Mouse (Mus musculus): ENCODE measurements around the gene Unc80. TPM values are rescaled to one million over a fixed set of nuclear protein-coding genes. Genes with fewer than 3 reads are reported as not detected.

Gene Unc80
- polyA plus RNA-seq, 1 experiment: not detected

DNA sequence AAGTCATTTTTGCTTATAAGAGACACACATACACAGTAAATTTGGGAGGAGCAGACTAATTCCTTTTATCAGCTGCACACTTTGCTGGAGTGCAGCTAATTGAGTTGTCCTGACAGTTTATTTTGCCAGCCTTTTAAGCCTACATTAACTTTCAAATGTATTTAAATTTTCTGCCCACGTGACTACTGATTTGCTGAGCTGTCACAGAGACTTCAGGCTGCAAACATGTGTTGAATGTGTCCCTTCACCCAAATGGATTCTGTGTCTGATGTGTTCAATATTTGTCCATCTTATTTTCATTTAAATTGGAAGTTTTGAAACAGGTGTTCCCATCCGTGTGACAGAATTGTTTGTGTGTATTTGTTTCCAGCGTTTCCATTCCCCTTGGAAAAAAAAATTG, 223.6 kb downstream of the Unc80 start:
- no peak for TF ChIP-seq GATA1 (IDR thresholded peaks at IDR 0.05; ENCODE audit: low read length)

DNA sequence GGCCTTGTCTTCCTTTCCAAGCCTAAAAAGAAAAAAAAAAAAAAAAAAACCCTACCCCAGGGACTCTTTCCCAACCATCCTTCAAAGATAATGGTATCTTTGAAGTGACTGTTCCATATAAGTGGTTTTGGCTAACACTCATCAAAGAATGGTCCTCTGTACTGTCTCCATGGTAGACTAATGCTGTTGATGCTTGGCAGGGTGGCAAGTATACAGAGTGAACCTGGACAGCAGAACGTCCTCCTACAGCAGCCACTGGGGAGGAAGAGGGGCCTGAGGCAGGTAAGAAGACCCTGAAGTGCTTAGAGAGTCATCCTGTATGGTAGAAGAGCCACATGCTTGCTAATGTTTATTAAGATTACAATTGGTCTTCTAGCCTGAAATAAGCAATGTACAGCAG, 224.1 kb downstream of the Unc80 start:
- TF ChIP-seq GATA1 (IDR thresholded peaks at IDR 0.05; ENCODE audit: low read length): no peak

- no peak for TF ChIP-seq GATA1 (IDR thresholded peaks at IDR 0.05; ENCODE audit: low read length)
Measured at GRCm38 (mm10) chr1:66692780-66693392, 224.7 kb downstream of the Unc80 start.

DNA sequence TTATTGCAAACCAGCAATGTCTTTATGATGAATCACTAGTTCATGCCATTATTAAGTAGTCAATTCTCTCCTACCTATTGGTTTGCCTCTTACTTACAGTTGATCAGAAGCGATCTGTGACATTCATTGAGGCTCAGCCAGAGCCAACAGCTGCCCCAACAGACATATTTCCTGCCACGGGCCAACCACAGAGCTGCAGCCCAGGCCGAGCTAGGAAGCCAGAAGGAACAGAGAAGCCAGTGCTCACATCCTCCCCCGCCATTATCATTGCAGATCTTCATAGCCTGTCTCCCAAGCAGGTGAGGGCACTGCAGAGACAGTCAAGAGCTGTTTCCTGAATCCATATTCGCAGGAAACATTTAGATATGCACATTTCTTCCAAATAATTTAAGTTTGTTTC, 226.1 kb downstream of the Unc80 start:
- no peak for TF ChIP-seq GATA1 (IDR thresholded peaks at IDR 0.05; ENCODE audit: low read length)

DNA sequence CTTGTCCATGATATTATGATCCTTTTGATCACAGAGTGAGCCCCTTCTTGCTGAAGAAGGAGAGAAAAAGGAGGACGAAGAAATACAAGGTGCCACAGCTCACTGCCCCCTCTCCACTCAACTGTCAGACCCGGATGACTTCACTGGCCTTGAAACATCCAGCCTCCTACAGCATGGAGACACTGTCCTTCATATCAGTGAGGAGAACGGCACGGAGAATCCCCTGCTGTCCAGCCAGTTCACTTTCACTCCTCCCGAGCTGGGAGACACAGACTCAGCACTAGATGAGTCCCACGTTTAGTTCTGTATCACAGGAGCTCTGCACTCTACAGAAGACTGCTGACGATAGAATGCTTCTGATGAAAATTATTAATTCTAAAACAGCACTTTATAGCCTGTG, 227.1 kb downstream of the Unc80 start:
- no peak for TF ChIP-seq GATA1 (IDR thresholded peaks at IDR 0.05; ENCODE audit: low read length)

DNA sequence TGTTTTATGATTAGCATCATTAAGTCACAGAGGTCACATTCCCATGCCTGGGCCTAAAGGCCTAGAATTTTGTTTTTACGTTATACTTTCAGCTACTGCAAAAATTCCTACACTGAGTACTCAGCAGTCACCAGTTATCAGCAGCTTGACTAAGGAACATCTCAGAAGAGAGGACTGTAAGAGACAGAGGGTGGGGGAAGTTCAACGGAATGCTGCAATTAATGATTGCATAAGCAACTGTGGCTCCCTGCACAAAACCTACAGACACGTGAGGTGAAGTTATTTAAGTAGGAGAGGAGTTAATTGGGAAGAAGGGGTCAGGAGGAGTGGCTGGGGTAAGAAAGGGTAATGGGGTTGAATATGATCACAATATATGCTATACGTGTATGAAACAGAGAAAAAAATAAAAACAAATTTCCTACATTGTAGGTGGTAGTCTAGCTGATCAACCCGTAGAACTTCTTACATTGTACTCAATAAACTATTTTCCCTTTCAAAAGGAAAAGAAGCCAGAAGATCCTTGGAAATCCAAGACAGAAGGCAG, 232.1 kb downstream of the Unc80 start:
- TF ChIP-seq GATA1 (IDR thresholded peaks at IDR 0.05; ENCODE audit: low read length): no peak

GRCm38 (mm10) chr1:66700693-66701575, 232.8 kb downstream of the Unc80 start, which contains the start of gene Rpe:
Gene Rpe, plus strand, starts transcription at chr1:66700831.
- TF ChIP-seq GATA1 (IDR thresholded peaks at IDR 0.05; ENCODE audit: low read length): no peak

DNA sequence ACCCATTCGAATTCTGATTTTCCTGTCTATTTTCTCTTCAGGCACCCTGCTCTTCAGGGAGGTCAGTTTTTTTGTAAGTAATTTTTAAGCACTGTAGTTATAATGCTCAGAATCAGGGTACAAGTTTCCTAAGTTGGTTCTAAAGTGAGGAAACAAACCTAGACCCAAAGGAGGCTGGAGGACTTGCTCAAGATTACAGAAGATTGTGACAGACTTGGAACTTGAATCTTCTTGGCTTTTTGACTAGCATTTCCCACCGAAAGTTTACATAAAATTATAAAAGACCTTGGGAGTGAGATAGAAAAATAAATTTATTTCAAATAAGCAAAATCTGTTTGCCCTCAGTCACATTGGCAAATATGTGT, 233.4 kb downstream of the Unc80 start:
- TF ChIP-seq GATA1 (IDR thresholded peaks at IDR 0.05; ENCODE audit: low read length): no peak

- no peak for TF ChIP-seq GATA1 (IDR thresholded peaks at IDR 0.05; ENCODE audit: low read length)
Measured at GRCm38 (mm10) chr1:66702623-66703345, 234.6 kb downstream of the Unc80 start.

DNA sequence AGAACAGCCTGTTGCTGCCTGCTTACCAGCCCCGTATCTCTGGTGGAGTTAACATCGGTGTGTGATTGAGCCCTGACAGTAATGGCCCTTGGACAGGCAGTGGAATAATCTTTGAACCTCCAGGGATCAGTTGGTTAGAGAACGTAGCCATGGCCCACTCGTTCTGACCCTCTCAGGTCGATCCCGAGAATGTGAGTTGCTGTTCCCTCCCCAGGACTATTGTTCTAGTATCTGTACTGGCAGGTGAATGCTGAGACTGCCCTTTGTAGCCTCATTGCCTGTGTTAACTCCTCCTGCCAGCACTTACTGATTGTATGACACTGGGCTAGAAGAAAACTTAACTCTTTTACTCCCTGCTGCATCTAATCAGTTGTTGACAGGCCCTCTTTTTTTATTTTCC, 236.4 kb downstream of the Unc80 start:
- TF ChIP-seq GATA1 (IDR thresholded peaks at IDR 0.05; ENCODE audit: low read length): no peak

- TF ChIP-seq GATA1 (IDR thresholded peaks at IDR 0.05; ENCODE audit: low read length): no peak
Measured at GRCm38 (mm10) chr1:66712859-66713258, 244.7 kb downstream of the Unc80 start.

- TF ChIP-seq GATA1 (IDR thresholded peaks at IDR 0.05; ENCODE audit: low read length): no peak
Measured at GRCm38 (mm10) chr1:66730581-66730980, 262.4 kb downstream of the Unc80 start.

Other genes with a start within 250 kb of the Unc80 start
- 21.6 and 25.7 TPM in 2 replicates for gene Rpe, start 232.5 kb downstream of the Unc80 start, polyA plus RNA-seq (2012)